Mouse (Mus musculus): ENCODE data around the gene Yars. TPM values are rescaled to one million over a fixed set of nuclear protein-coding genes. Genes with fewer than 3 reads are reported as not detected.

The Yars gene
- total RNA-seq, 2 experiments from 2014 or later: 26.5 to 30.5 TPM

- DNase-seq: no peak
- intact Hi-C loops (cut with DNase I): no loop called here
Measured at GRCm38 (mm10) chr4:129225315-129225714, 35.8 kb downstream of the Yars start.

- intact Hi-C loops (cut with DNase I): no loop called here
- DNase-seq: no peak
Measured at GRCm38 (mm10) chr4:129226441-129226963, 36.9 kb downstream of the Yars start.

GRCm38 (mm10) chr4:129227170-129227984, 37.8 kb downstream of the Yars start:
- no peak for DNase-seq
- intact Hi-C loops (cut with DNase I): no loop called here

GRCm38 (mm10) chr4:129227985-129228381, 38.4 kb downstream of the Yars start:
- no peak for DNase-seq

GRCm38 (mm10) chr4:129230926-129231325, 41.4 kb downstream of the Yars start:
- intact Hi-C loops (cut with DNase I): no loop called here
- DNase-seq: no peak

More at GRCm38 (mm10) chr4:129227985-129228381, 38.4 kb downstream of the Yars start:
- intact Hi-C loops (cut with DNase I): no loop called here

GRCm38 (mm10) chr4:129231594-129232450, 42.3 kb downstream of the Yars start:
- intact Hi-C loops (cut with DNase I): no loop called here
- no peak for DNase-seq

GRCm38 (mm10) chr4:129232561-129233360, 43.2 kb downstream of the Yars start:
- DNase-seq: no peak
- intact Hi-C loops (cut with DNase I): no loop called here

- DNase-seq: no peak
- intact Hi-C loops (cut with DNase I): no loop called here
Measured at GRCm38 (mm10) chr4:129234488-129234887, 44.9 kb downstream of the Yars start.

GRCm38 (mm10) chr4:129235147-129235546, 45.6 kb downstream of the Yars start:
- intact Hi-C loops (cut with DNase I): no loop called here
- no peak for DNase-seq

GRCm38 (mm10) chr4:129236236-129236813, 46.8 kb downstream of the Yars start:
- DNase-seq: no peak
- intact Hi-C loops (cut with DNase I): no loop called here

- no peak for DNase-seq
- intact Hi-C loops (cut with DNase I): no loop called here
Measured at GRCm38 (mm10) chr4:129237843-129238441, 48.4 kb downstream of the Yars start.

GRCm38 (mm10) chr4:129238579-129239016, 49.0 kb downstream of the Yars start:
- no peak for DNase-seq
- intact Hi-C loops (cut with DNase I): no loop called here

GRCm38 (mm10) chr4:129239075-129239474, 49.5 kb downstream of the Yars start:
- DNase-seq: peak; percentile 57 to 59

GRCm38 (mm10) chr4:129241898-129242297, 52.3 kb downstream of the Yars start:
- DNase-seq: no peak
- intact Hi-C loops (cut with DNase I): no loop called here

More at GRCm38 (mm10) chr4:129239075-129239474, 49.5 kb downstream of the Yars start:
- intact Hi-C loops (cut with DNase I): no loop called here

- DNase-seq: no peak
- intact Hi-C loops (cut with DNase I): no loop called here
Measured at GRCm38 (mm10) chr4:129242327-129242726, 52.8 kb downstream of the Yars start.

GRCm38 (mm10) chr4:129242761-129243160, 53.2 kb downstream of the Yars start:
- intact Hi-C loops (cut with DNase I): no loop called here
- DNase-seq: no peak

GRCm38 (mm10) chr4:129244802-129245201, 55.2 kb downstream of the Yars start:
- intact Hi-C loops (cut with DNase I): no loop called here
- DNase-seq: no peak

- no peak for DNase-seq
- intact Hi-C loops (cut with DNase I): no loop called here
Measured at GRCm38 (mm10) chr4:129246360-129247301, 57.1 kb downstream of the Yars start.

All from heart, postnatal 14 days (tissue).